Mouse (Mus musculus): ENCODE data around the gene Apba1.

Gene Apba1

DNA sequence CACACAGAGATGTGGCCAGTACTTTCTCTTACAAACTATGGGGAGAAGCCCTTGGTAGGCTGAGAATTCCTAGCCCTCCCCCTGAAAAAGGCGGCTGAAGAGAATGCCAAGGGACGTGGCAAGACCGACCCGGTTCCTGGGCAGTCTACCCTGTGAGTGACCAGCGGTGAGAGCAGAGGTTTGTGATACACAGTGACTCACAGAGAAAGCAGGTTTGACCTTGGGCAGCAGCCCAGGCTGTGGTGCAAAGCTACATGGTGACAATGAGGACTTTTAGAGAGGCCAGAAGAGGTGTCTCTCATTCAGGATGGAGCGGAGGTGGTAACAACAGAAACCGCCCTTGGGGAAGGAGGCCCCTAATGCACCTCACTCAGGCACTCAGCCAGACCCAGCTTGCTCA, 212.7 kb downstream of the Apba1 start:
- DNase-seq (ENCODE audit: low read depth, low spot score), result no peak

- no peak for DNase-seq (ENCODE audit: low read depth, low spot score)
These were observed 214.4 kb downstream of the Apba1 start for GRCm38 (mm10) chr19:23972881-23973649.

GRCm38 (mm10) chr19:23977901-23978443, 219.3 kb downstream of the Apba1 start:
- DNase-seq (ENCODE audit: low read depth, low spot score), result no peak

GRCm38 (mm10) chr19:23980598-23980997, 221.9 kb downstream of the Apba1 start:
- no peak for DNase-seq (ENCODE audit: low read depth, low spot score)

DNA sequence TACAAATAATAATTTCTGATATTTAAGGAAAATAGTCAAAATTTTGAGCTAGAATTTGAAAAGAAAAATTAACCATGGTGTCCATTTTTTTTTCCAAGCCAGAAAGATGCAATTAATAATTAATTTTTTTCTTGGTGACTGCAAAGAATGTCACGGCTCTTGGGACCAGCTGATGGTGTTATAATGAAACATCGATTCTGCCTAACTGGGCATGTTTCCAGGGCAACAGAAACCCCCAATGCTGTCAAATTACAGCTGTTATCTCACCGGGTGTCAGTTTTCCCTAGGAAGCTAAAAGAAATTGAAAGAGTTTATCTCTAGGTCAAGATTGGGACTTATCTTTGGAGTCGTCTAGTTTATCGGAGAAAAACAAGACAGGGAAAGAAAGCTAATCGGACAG, 225.5 kb downstream of the Apba1 start:
- no peak for DNase-seq (ENCODE audit: low read depth, low spot score)

DNA sequence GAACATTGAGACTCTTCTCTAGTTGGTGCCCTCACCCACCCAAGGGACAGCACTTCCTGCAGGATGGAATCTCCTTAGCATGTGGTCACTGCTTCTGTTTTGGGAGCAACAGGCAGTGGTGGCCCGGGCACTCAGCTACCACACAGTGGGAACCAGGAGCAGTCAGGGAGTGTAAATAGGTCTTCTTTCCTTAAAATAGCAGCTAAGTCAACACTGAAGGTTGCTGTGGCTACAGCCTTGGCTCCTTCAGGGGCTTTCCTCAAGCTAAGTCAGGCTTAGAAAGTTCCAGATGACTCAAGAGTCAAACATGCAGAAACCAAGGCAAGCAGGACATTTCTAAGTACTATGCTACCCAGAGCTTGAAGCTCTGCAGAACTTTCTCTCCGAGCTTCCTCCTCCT, 228.6 kb downstream of the Apba1 start:
- no peak for DNase-seq (ENCODE audit: low read depth, low spot score)

GRCm38 (mm10) chr19:23988166-23988565, 229.5 kb downstream of the Apba1 start:
- DNase-seq (ENCODE audit: low read depth, low spot score), result no peak

DNA sequence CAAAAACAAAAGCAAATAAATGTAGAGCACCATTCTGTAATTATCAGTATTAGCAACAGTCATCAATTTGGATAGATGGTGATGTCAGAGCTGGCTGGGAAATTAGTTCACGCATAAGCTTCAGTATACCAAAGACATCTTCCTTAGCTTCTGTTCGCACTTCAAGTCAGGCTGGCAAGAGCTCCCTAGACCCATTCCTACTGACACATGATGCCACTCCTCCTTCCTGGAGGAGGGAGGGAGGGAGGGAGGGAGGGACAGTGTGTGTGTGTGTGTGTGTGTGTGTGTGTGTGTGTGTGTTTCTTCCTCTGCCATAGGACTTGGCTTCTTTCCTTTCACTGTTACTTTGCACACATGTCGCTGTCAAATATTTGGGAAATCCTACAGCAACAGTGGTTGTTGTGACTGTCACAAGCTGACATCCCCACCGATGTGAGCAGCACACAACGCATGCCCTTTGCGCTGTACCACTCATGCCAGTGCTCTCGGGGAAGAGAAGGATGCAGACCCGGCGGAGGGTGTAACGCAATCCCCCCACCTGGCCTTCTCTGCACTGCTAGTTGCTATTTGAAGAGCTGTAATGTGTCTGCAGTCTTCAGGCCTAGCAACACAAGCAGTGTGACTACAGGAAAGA, 237.2 kb downstream of the Apba1 start:
- no peak for DNase-seq (ENCODE audit: low read depth, low spot score)
